Mouse (Mus musculus) left cerebral cortex, adult 9 months (tissue): ENCODE measurements around the gene Begain.
A peak's percentile ranks its signal among the peaks of the same experiment; 100 is the strongest.

Experiments used
- DNase-seq, 2 experiments: peaks; one replicate each; pipeline ENCODE4 v3.0.0; 2022; ENCODE audit warnings: low spot score in 2 of 2

Begain gene

GRCm38 (mm10) chr12:109068167-109068653, at the start of gene Begain:
TSS of gene Begain (minus strand) at chr12:109068217.
- DNase-seq = no peak

GRCm38 (mm10) chr12:109115707-109116106, 47.7 kb upstream of the Begain start:
- DNase-seq = no peak

- no peak for DNase-seq
Measured at GRCm38 (mm10) chr12:109115161-109115560, 47.1 kb upstream of the Begain start.

GRCm38 (mm10) chr12:109112996-109113592, 45.1 kb upstream of the Begain start:
- DNase-seq = no peak

GRCm38 (mm10) chr12:109112354-109112995, 44.5 kb upstream of the Begain start:
- DNase-seq = no peak

- no peak for DNase-seq
Measured at GRCm38 (mm10) chr12:109108911-109109310, 40.9 kb upstream of the Begain start.

- no peak for DNase-seq
Measured at GRCm38 (mm10) chr12:109100381-109100780, 32.4 kb upstream of the Begain start.

GRCm38 (mm10) chr12:109090456-109091130, 22.6 kb upstream of the Begain start:
- DNase-seq = no peak

GRCm38 (mm10) chr12:109090041-109090440, 22.0 kb upstream of the Begain start:
- no peak for DNase-seq

- no peak for DNase-seq
Measured at GRCm38 (mm10) chr12:109086111-109086510, 18.1 kb upstream of the Begain start.

GRCm38 (mm10) chr12:109085674-109086073, 17.7 kb upstream of the Begain start:
- peak in 1 of 2 experiments; percentile 41 for DNase-seq

GRCm38 (mm10) chr12:109085046-109085445, 17.0 kb upstream of the Begain start:
- no peak for DNase-seq

GRCm38 (mm10) chr12:109083476-109083875, 15.5 kb upstream of the Begain start:
- no peak for DNase-seq

GRCm38 (mm10) chr12:109077036-109077435, 9.0 kb upstream of the Begain start:
- no peak for DNase-seq

GRCm38 (mm10) chr12:109074777-109075285, 6.8 kb upstream of the Begain start:
- no peak for DNase-seq

- DNase-seq = no peak
Measured at GRCm38 (mm10) chr12:109074106-109074505, 6.1 kb upstream of the Begain start.

- DNase-seq = no peak
Measured at GRCm38 (mm10) chr12:109071248-109071647, 3.2 kb upstream of the Begain start.

- DNase-seq = no peak
Measured at GRCm38 (mm10) chr12:109069751-109070150, 1.7 kb upstream of the Begain start.

- DNase-seq = no peak
Measured at GRCm38 (mm10) chr12:109068738-109069137, 721 bp upstream of the Begain start.

GRCm38 (mm10) chr12:109067561-109068135, 369 bp downstream of the Begain start:
- peak in 1 of 2 experiments; percentile 40 for DNase-seq

GRCm38 (mm10) chr12:109058660-109059059, 9.4 kb downstream of the Begain start:
- no peak for DNase-seq

- DNase-seq = no peak
Measured at GRCm38 (mm10) chr12:109057736-109058135, 10.3 kb downstream of the Begain start.
